Mouse (Mus musculus): ENCODE results near the gene Tubb4a. TPM values are rescaled to one million over a fixed set of nuclear protein-coding genes. Genes with fewer than 3 reads are reported as not detected.
"Not testable (repeated sequence)": the region's sequence is repeated elsewhere in the genome, so short reads cannot be mapped to it uniquely, and the experiment has no call there.

The Tubb4a gene
- polyA plus RNA-seq (2012; rRNA removed) = 1.6 and 1.7 TPM in 2 replicates

- H3K27me3 ChIP-seq (ENCODE audit: control insufficient read depth, insufficient read depth, low read length) = no peaks in the 10 kb centered on the region
- 39% methylated on average over 31 of the region's 31 CpGs for WGBS
- no peak within 1 kb of the TSS for H3K4me3 ChIP-seq (ENCODE audit: extremely low read depth, insufficient read depth, insufficient read length)
- no peak for DNase-seq (ENCODE audit: low read depth in 1 of 2, low spot score in 2 of 2)
- no peak for TF ChIP-seq CTCF (IDR thresholded peaks at IDR 0.05; ENCODE audit: extremely low read depth, insufficient read depth, insufficient read length, insufficient replicate concordance)
- TF ChIP-seq POLR2A (IDR thresholded peaks at IDR 0.05; ENCODE audit: low read depth, low read length) = no peak
- no peak within 1 kb of the TSS for H3K27ac ChIP-seq (ENCODE audit: insufficient read depth, low read length)
- no peaks in the 10 kb centered on the region for H3K36me3 ChIP-seq (ENCODE audit: control insufficient read depth, insufficient read depth, low read length)
- no peaks in the 10 kb centered on the region for H3K4me1 ChIP-seq (ENCODE audit: control insufficient read depth, insufficient read depth, insufficient read length)
These were observed at the start of gene Tubb4a for GRCm38 (mm10) chr17:57087049-57087832. Gene Tubb4a, minus strand, starts transcription at chr17:57087782.

DNA sequence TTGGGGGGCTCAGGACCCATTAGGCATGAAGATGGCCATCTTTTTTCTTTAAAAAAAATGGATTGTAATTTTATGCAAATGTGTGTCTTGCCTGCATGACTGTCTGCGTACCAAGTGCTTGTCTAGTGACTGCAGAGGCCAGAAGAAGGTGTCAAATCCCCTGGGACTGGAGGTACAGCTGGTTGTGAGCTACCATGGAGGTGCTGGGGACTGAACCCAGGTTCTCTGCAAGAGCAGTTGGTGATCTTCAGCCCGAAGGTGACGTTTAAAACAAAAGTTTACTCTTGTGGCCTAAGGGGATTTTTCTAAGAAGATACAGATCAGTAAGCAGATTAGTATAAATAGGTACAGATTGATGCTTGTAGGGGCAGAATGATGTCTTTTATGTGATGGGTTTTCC is 48.1 kb upstream of the Tubb4a start:
- Histone ChIP-seq H3K4me3 (ENCODE audit: extremely low read depth, insufficient read depth, insufficient read length) (no peak overlapping the region), H3K27me3 (ENCODE audit: control insufficient read depth, insufficient read depth, low read length) (no peaks in the 10 kb centered on the region), H3K4me1 (ENCODE audit: control insufficient read depth, insufficient read depth, insufficient read length) (no peaks in the 10 kb centered on the region), H3K27ac (ENCODE audit: insufficient read depth, low read length) (no peak overlapping the region), H3K36me3 (ENCODE audit: control insufficient read depth, insufficient read depth, low read length) (no peaks in the 10 kb centered on the region)
- WGBS = 78% methylated on average over 3 of the region's 3 CpGs
- DNase-seq (ENCODE audit: low read depth in 1 of 2, low spot score in 2 of 2) = no peak
- TF ChIP-seq CTCF (IDR thresholded peaks at IDR 0.05; ENCODE audit: extremely low read depth, insufficient read depth, insufficient read length, insufficient replicate concordance) = no peak
- TF ChIP-seq POLR2A (IDR thresholded peaks at IDR 0.05; ENCODE audit: low read depth, low read length) = no peak

GRCm38 (mm10) chr17:57134693-57135092 is 47.1 kb upstream of the Tubb4a start:
- TF ChIP-seq POLR2A (IDR thresholded peaks at IDR 0.05; ENCODE audit: low read depth, low read length) (no peak), CTCF (IDR thresholded peaks at IDR 0.05; ENCODE audit: extremely low read depth, insufficient read depth, insufficient read length, insufficient replicate concordance) (no peak)
- H3K27me3 ChIP-seq (ENCODE audit: control insufficient read depth, insufficient read depth, low read length) = no peaks in the 10 kb centered on the region
- H3K4me3 ChIP-seq (ENCODE audit: extremely low read depth, insufficient read depth, insufficient read length) = no peak overlapping the region
- no peaks in the 10 kb centered on the region for H3K36me3 ChIP-seq (ENCODE audit: control insufficient read depth, insufficient read depth, low read length)
- H3K4me1 ChIP-seq (ENCODE audit: control insufficient read depth, insufficient read depth, insufficient read length) = no peaks in the 10 kb centered on the region
- WGBS = 71% methylated on average over 2 of the region's 2 CpGs
- no peak overlapping the region for H3K27ac ChIP-seq (ENCODE audit: insufficient read depth, low read length)
- no peak for DNase-seq (ENCODE audit: low read depth in 1 of 2, low spot score in 2 of 2)

DNA sequence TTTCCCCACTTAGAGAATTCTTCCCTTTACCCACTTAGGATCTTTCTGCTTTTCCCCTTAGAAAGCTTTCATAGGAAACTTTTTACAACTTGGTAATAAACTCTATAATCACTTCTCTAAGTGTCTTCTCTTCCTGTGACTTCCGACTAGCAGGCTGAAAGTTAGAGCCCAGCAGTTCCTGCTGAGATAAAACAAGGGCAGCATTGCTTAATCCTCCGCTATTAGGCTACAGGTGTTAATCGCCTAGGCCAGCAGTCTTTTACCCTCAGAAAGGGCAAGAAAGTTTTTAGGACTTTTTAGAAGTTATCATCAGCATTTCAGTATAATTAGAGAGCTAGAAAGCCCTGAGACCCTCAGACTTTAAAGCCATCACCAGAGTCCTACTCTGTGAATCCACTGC is 46.4 kb upstream of the Tubb4a start:
- not testable (repeated sequence) for DNase-seq (ENCODE audit: low read depth in 1 of 2, low spot score in 2 of 2); H3K4me3 ChIP-seq (ENCODE audit: extremely low read depth, insufficient read depth, insufficient read length); H3K36me3 ChIP-seq (ENCODE audit: control insufficient read depth, insufficient read depth, low read length); H3K27ac ChIP-seq (ENCODE audit: insufficient read depth, low read length); H3K27me3 ChIP-seq (ENCODE audit: control insufficient read depth, insufficient read depth, low read length); H3K4me1 ChIP-seq (ENCODE audit: control insufficient read depth, insufficient read depth, insufficient read length)
- 59% methylated on average over 3 of the region's 3 CpGs for WGBS

DNA sequence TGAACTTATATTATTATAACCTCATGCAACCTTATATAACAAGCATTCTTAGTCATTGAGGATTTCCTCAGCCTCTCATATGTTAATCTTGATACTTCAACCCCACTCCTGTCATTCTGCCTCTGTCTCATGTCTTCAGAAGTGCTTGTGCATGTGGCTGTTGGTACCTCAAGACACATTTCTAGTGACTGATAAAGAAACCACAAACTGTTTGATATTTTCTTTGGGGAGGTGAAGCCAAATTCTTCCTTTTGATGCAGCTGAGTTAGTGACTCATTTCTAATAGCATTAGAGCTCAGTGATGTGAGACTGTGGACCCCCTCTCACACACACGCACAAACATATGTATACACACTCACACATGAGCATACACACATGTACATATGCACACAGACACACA is 44.2 kb upstream of the Tubb4a start:
- no peak for DNase-seq (ENCODE audit: low read depth in 1 of 2, low spot score in 2 of 2)
- Histone ChIP-seq H3K36me3 (ENCODE audit: control insufficient read depth, insufficient read depth, low read length) (no peaks in the 10 kb centered on the region), H3K27ac (ENCODE audit: insufficient read depth, low read length) (no peak overlapping the region), H3K27me3 (ENCODE audit: control insufficient read depth, insufficient read depth, low read length) (no peaks in the 10 kb centered on the region), H3K4me1 (ENCODE audit: control insufficient read depth, insufficient read depth, insufficient read length) (no peaks in the 10 kb centered on the region), H3K4me3 (ENCODE audit: extremely low read depth, insufficient read depth, insufficient read length) (no peak overlapping the region)
- 74% methylated on average over 1 of the region's 1 CpGs for WGBS
- TF ChIP-seq CTCF (IDR thresholded peaks at IDR 0.05; ENCODE audit: extremely low read depth, insufficient read depth, insufficient read length, insufficient replicate concordance) (no peak), POLR2A (IDR thresholded peaks at IDR 0.05; ENCODE audit: low read depth, low read length) (no peak)

GRCm38 (mm10) chr17:57125853-57126622 is 38.5 kb upstream of the Tubb4a start:
- WGBS = 68% methylated on average over 3 of the region's 3 CpGs
- Histone ChIP-seq H3K4me3 (ENCODE audit: extremely low read depth, insufficient read depth, insufficient read length) (no peak overlapping the region), H3K27me3 (ENCODE audit: control insufficient read depth, insufficient read depth, low read length) (no peaks in the 10 kb centered on the region), H3K4me1 (ENCODE audit: control insufficient read depth, insufficient read depth, insufficient read length) (no peaks in the 10 kb centered on the region), H3K27ac (ENCODE audit: insufficient read depth, low read length) (no peak overlapping the region), H3K36me3 (ENCODE audit: control insufficient read depth, insufficient read depth, low read length) (no peaks in the 10 kb centered on the region)
- no peak for DNase-seq (ENCODE audit: low read depth in 1 of 2, low spot score in 2 of 2)
- no peak for TF ChIP-seq POLR2A (IDR thresholded peaks at IDR 0.05; ENCODE audit: low read depth, low read length)
- no peak for TF ChIP-seq CTCF (IDR thresholded peaks at IDR 0.05; ENCODE audit: extremely low read depth, insufficient read depth, insufficient read length, insufficient replicate concordance)

GRCm38 (mm10) chr17:57124792-57125191 is 37.2 kb upstream of the Tubb4a start:
- Histone ChIP-seq H3K4me1 (ENCODE audit: control insufficient read depth, insufficient read depth, insufficient read length) (no peaks in the 10 kb centered on the region), H3K4me3 (ENCODE audit: extremely low read depth, insufficient read depth, insufficient read length) (no peak overlapping the region), H3K36me3 (ENCODE audit: control insufficient read depth, insufficient read depth, low read length) (no peaks in the 10 kb centered on the region), H3K27ac (ENCODE audit: insufficient read depth, low read length) (no peak overlapping the region), H3K27me3 (ENCODE audit: control insufficient read depth, insufficient read depth, low read length) (no peaks in the 10 kb centered on the region)
- 68% methylated on average over 4 of the region's 4 CpGs for WGBS
- TF ChIP-seq POLR2A (IDR thresholded peaks at IDR 0.05; ENCODE audit: low read depth, low read length) = no peak
- TF ChIP-seq CTCF (IDR thresholded peaks at IDR 0.05; ENCODE audit: extremely low read depth, insufficient read depth, insufficient read length, insufficient replicate concordance) = no peak
- no peak for DNase-seq (ENCODE audit: low read depth in 1 of 2, low spot score in 2 of 2)
